Mouse (Mus musculus): ENCODE data around the gene Olfr583.

DNA sequence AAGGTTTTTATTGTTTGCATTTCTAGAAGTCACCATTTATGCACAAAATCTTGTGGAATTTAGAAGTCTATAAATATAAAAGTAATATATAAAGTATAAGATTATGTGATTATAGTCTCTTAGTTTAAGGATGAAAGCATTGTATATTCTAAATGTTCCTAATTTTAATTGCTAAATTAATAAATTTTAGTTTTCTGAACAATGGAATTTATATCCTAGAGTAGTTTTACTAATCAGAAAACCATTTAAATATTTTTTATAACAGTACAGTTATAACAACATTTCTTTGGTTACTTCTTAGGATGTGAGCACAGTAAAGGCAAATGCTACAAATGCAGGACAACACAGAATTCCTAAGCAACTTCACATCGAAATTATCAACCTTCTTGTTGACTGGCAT lies 46.3 kb downstream of the Olfr583 start, which contains the start of gene Olfr585:
- no peak for TF ChIP-seq CTCF (IDR thresholded peaks at IDR 0.05; ENCODE audit: low read depth)
- no peak for TF ChIP-seq EP300 (IDR thresholded peaks at IDR 0.05; ENCODE audit: low read depth)

All from heart, postnatal 0 days (tissue).